Mouse (Mus musculus): ENCODE data around the gene Tsc22d1. TPM values are rescaled to one million over a fixed set of nuclear protein-coding genes. Genes with fewer than 3 reads are reported as not detected.

Gene Tsc22d1
- polyA plus RNA-seq, 2 experiments from 2014 or later = 9.0 to 9.2 TPM

Other genes with a start within 250 kb of the Tsc22d1 start
- gene Serp2, start 141.9 kb downstream of the Tsc22d1 start, polyA plus RNA-seq (2017; shearing (Covaris generic)) = 1 to 10 TPM; 1.3 to 2.1 TPM